Mouse (Mus musculus): ENCODE results near the gene Fuk. TPM values are rescaled to one million over a fixed set of nuclear protein-coding genes. Genes with fewer than 3 reads are reported as not detected.
"Not testable (repeated sequence)": the region's sequence is repeated elsewhere in the genome, so short reads cannot be mapped to it uniquely, and the experiment has no call there.

The Fuk gene
- total RNA-seq (2017): 3.3 and 5.6 TPM in 2 replicates

DNA sequence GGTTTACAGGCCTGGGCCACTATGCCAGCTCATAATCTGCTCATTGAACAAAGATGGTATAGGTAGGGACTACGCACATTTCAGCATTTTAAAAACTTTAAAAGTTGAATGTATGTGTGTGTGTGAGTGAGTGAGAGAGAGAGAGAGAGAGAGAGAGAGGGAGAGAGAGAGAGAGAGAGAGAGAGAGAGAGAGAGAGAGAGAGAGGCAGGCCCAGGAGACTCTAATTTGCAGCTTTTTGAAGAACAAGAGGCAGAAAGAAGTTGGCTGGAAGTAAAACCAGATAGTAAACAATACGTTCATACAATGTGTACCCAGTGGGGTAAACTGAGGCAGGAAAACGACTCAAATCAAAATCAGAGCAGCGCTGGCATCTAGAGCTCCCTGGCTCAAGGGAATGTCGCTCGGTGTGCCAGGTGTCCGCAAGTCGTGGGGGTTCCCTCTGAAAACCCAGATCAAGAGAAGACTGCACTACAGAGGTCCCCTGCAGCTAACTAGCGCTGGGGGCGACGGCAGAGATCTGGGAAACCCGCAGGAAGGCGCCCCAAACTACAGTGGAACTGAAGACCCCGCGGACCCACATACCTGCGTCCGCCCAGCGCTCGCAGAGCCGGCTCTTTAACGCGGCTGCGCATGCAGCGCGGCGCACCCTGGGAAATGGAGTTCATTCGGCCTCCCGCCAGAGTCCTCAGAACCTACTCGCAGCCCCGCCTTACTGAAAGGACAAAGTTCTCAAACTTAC is at the start of gene Fuk:
Gene Fuk, minus strand, starts transcription at position 650 of the 740 bp plus-strand sequence.
- ATAC-seq (replicated peaks in 1 of 2; ENCODE audit: insufficient read depth in 1 of 2, low FRiP score in 2 of 2, low TSS enrichment in 1 of 2, low read depth in 1 of 2, poor library complexity in 2 of 2, severe bottlenecking in 2 of 2): peak; percentile 93 to 94

DNA sequence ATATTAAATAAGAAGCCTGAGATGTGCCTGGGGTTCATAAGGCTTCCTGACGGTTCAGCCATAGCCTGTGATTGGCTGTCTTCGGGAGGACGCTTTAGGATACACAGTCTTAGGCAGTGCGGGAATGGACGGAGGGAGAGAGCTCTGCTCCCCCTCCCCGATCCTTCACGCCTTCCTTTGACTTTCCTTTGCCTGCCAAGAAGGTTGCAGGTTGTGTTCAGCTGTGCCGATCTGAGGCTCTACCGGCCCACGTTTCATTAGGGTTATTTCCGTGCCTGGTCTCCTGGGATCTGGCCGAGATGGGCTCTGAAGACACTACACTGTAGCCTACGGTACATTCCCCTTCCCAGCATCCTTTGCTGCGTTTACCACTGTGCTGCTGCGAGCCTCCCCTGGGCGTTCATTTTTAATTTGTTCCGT is 47.8 kb upstream of the Fuk start:
- peak; percentile 27 to 38; a peak in 1 of 4 replicates for ATAC-seq (replicated peaks in 1 of 2; ENCODE audit: insufficient read depth in 1 of 2, low FRiP score in 2 of 2, low TSS enrichment in 1 of 2, low read depth in 1 of 2, poor library complexity in 2 of 2, severe bottlenecking in 2 of 2)

DNA sequence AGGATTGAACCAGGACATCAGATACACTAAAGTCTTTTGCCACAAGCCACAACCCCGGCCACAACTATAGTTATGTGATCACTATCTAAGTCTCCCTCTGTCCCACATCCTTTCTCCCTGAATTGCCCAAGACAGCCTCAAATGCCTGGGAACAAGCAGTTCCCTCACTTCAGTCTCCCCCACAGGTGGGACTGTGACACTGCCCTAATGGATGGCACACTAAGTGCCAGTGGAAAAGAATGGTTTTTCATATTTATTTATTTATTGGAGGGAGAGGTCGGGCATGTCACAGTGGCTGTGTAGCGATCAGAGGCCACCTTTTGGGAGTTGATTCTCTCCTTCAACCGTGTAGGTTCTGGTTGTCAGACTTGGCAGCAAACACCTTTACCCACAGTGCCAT is 43.4 kb upstream of the Fuk start:
- ATAC-seq (replicated peaks in 1 of 2; ENCODE audit: insufficient read depth in 1 of 2, low FRiP score in 2 of 2, low TSS enrichment in 1 of 2, low read depth in 1 of 2, poor library complexity in 2 of 2, severe bottlenecking in 2 of 2): no peak

GRCm38 (mm10) chr8:110944276-110944876 is 42.1 kb upstream of the Fuk start:
- ATAC-seq (replicated peaks in 1 of 2; ENCODE audit: insufficient read depth in 1 of 2, low FRiP score in 2 of 2, low TSS enrichment in 1 of 2, low read depth in 1 of 2, poor library complexity in 2 of 2, severe bottlenecking in 2 of 2): peak; percentile 64 to 84

- ATAC-seq (replicated peaks in 1 of 2; ENCODE audit: insufficient read depth in 1 of 2, low FRiP score in 2 of 2, low TSS enrichment in 1 of 2, low read depth in 1 of 2, poor library complexity in 2 of 2, severe bottlenecking in 2 of 2): no peak
These were observed 39.2 kb upstream of the Fuk start for GRCm38 (mm10) chr8:110941453-110941948.

- no peak for ATAC-seq (replicated peaks in 1 of 2; ENCODE audit: insufficient read depth in 1 of 2, low FRiP score in 2 of 2, low TSS enrichment in 1 of 2, low read depth in 1 of 2, poor library complexity in 2 of 2, severe bottlenecking in 2 of 2)
These were observed 38.6 kb upstream of the Fuk start for GRCm38 (mm10) chr8:110940682-110941452.

- peak; percentile 90 to 91 for ATAC-seq (replicated peaks in 1 of 2; ENCODE audit: insufficient read depth in 1 of 2, low FRiP score in 2 of 2, low TSS enrichment in 1 of 2, low read depth in 1 of 2, poor library complexity in 2 of 2, severe bottlenecking in 2 of 2)
These were observed 36.7 kb upstream of the Fuk start for GRCm38 (mm10) chr8:110938882-110939589.

- no peak for ATAC-seq (replicated peaks in 1 of 2; ENCODE audit: insufficient read depth in 1 of 2, low FRiP score in 2 of 2, low TSS enrichment in 1 of 2, low read depth in 1 of 2, poor library complexity in 2 of 2, severe bottlenecking in 2 of 2)
These were observed 33.9 kb upstream of the Fuk start for GRCm38 (mm10) chr8:110936217-110936616.

GRCm38 (mm10) chr8:110933272-110933671 is 31.0 kb upstream of the Fuk start:
- no peak for ATAC-seq (replicated peaks in 1 of 2; ENCODE audit: insufficient read depth in 1 of 2, low FRiP score in 2 of 2, low TSS enrichment in 1 of 2, low read depth in 1 of 2, poor library complexity in 2 of 2, severe bottlenecking in 2 of 2)

- no peak for ATAC-seq (replicated peaks in 1 of 2; ENCODE audit: insufficient read depth in 1 of 2, low FRiP score in 2 of 2, low TSS enrichment in 1 of 2, low read depth in 1 of 2, poor library complexity in 2 of 2, severe bottlenecking in 2 of 2)
These were observed 30.2 kb upstream of the Fuk start for GRCm38 (mm10) chr8:110932444-110932843.

DNA sequence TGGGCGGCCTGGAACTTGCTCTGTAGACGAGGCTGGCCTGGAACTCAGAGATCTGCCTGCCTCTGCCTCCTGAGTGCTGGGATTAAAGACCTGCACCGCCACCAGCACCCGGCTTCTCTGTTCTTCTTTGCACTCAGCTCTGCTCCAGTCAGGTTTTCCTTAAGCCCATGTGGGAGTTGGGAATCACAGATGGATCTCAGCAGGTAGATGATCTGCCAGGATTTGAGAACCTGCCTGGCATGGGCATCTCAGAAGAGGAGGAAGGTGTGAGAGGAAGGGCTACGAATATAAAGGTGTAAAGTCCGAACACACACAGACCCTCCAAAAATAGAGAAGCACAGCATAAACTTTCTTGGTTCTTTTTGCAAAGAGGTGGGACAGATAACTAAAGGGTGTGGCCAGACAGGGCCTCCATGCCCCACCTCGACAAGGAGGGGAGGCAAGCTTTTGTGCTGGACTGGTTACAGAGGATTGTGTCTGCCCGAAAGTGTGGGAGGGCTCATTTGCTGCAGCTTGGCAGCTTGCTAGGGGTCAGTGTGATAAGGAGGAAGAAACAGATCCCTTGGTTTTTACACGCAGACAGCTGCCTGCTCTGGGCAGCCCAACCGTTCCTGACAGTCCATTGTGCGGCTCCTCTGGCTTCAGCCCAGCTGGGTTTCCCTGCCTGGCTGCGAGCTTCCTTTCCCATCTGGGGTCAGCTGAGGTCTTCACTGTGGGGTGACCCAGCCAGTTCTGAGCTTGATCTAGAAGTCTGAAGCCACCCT is 29.1 kb upstream of the Fuk start:
- peak; percentile 31 to 53 for ATAC-seq (replicated peaks in 1 of 2; ENCODE audit: insufficient read depth in 1 of 2, low FRiP score in 2 of 2, low TSS enrichment in 1 of 2, low read depth in 1 of 2, poor library complexity in 2 of 2, severe bottlenecking in 2 of 2)

- not testable (repeated sequence) for ATAC-seq (replicated peaks in 1 of 2; ENCODE audit: insufficient read depth in 1 of 2, low FRiP score in 2 of 2, low TSS enrichment in 1 of 2, low read depth in 1 of 2, poor library complexity in 2 of 2, severe bottlenecking in 2 of 2)
These were observed 27.4 kb upstream of the Fuk start for GRCm38 (mm10) chr8:110929672-110930071.

- peak; percentile 71 to 86 for ATAC-seq (replicated peaks in 1 of 2; ENCODE audit: insufficient read depth in 1 of 2, low FRiP score in 2 of 2, low TSS enrichment in 1 of 2, low read depth in 1 of 2, poor library complexity in 2 of 2, severe bottlenecking in 2 of 2)
These were observed 26.8 kb upstream of the Fuk start for GRCm38 (mm10) chr8:110929066-110929465.

- no peak for ATAC-seq (replicated peaks in 1 of 2; ENCODE audit: insufficient read depth in 1 of 2, low FRiP score in 2 of 2, low TSS enrichment in 1 of 2, low read depth in 1 of 2, poor library complexity in 2 of 2, severe bottlenecking in 2 of 2)
These were observed 26.1 kb upstream of the Fuk start for GRCm38 (mm10) chr8:110928435-110928834.

DNA sequence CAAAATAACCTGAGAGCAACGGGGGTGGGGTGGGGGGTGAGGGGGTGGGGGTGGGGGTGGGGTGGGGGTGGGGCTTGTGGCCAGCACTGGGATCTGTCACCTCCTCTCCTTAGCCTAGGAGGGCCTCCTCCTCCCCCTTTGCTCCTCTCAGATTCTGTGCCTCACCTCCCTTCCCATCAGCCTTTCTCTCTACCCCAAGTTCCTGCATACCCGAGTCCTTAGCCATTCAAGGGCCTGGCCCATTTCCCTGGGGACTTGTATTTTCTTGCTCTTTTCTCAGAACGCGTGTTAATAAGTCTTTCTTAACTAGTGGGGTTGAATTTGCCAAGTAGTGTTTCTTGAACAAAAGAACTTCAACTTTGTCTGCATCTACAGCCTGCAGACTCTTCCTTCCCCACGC is 24.4 kb upstream of the Fuk start:
- ATAC-seq (replicated peaks in 1 of 2; ENCODE audit: insufficient read depth in 1 of 2, low FRiP score in 2 of 2, low TSS enrichment in 1 of 2, low read depth in 1 of 2, poor library complexity in 2 of 2, severe bottlenecking in 2 of 2): no peak

GRCm38 (mm10) chr8:110925691-110926140 is 23.4 kb upstream of the Fuk start:
- no peak for ATAC-seq (replicated peaks in 1 of 2; ENCODE audit: insufficient read depth in 1 of 2, low FRiP score in 2 of 2, low TSS enrichment in 1 of 2, low read depth in 1 of 2, poor library complexity in 2 of 2, severe bottlenecking in 2 of 2)
